ENCODE assay signal across 9 mouse cellular contexts in the genomic region with DNA sequence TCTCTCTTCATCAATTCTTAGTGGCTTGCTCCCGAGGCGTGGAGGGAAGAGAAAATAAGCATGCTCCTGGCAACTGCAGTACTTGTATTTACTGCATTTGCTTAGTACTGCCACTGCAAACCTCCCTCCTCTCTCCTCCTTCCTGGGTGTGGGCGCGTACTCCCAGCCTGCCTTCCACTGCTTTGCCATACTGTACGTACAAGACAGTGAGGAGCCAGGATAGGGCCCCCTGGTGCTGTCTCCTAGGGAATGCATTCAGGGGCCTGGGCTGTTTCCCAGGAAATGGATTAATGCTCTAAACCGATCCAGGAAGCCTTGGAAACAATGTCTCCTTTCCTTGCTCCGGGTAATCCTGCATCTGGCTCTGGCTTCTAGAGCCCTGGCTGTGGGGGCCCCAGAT. TPM values are rescaled to one million over a fixed set of nuclear protein-coding genes. Genes with fewer than 3 reads are reported as not detected.
A peak's percentile ranks its signal among the peaks of the same experiment; 100 is the strongest.
DNase-seq lines count a peak whose midpoint lies in the region; ATAC-seq and TF ChIP-seq lines count a peak whose summit lies in the region.
"Had no signal": no experiment of that assay in that cellular context is flagged by ENCODE, and none has a peak within 500 bp of the region (broad histone marks: within the 10 kb centered on the region; RNA-seq: fewer than 3 reads in every experiment).

No protein-coding gene starts in this region.

- DNase-seq in lung, postnatal 0 days (ENCODE audit: low spot score), result no peak
- no peak for DNase-seq in lung, postnatal 14 days
- no peak for DNase-seq in hindbrain, embryonic 10.5 days (ENCODE audit: low spot score)
- DNase-seq in left cerebral cortex, postnatal 14 days (ENCODE audit: low spot score in 2 of 2), result peak; percentile 86 to 89
- peak; percentile 77 to 82 for DNase-seq in right cerebral cortex, postnatal 36 days (ENCODE audit: low spot score in 2 of 2)
- DNase-seq in gastrocnemius, postnatal 36 days, result no peak
- no peak for DNase-seq in adrenal gland, postnatal 25 days
- no peak for DNase-seq in kidney, postnatal 14 days

- TF ChIP-seq EP300 in lung, postnatal 0 days (IDR thresholded peaks at IDR 0.05), result no peak

- intact Hi-C loops in left cerebral cortex, postnatal 14 days (cut with DNase I), result no loop called here
- intact Hi-C loops in gastrocnemius, postnatal 36 days (cut with DNase I), result no loop called here

- no peak overlapping the region for H3K4me3 ChIP-seq in lung, postnatal 0 days (ENCODE audit: low read depth, low read length)
- 0 out of 2 replicates have a peak overlapping the region, but pooled peaks have one; percentile 4 for H3K4me3 ChIP-seq in hindbrain, embryonic 10.5 days
- H3K4me3 ChIP-seq: limb, embryonic 13.5 days had no signal

- H3K27me3 ChIP-seq in lung, postnatal 0 days (replicated peaks; ENCODE audit: insufficient read depth, low read length), result peaks cover 33% of the 10 kb centered on the region
- H3K27me3 ChIP-seq in hindbrain, embryonic 10.5 days (ENCODE audit: insufficient read depth, poor library complexity, severe bottlenecking), result peaks cover 37% of the 10 kb centered on the region

- ATAC-seq in lung, postnatal 0 days, result no peak

- peak; percentile 32 for TF ChIP-seq CTCF in lung, postnatal 0 days (IDR thresholded peaks at IDR 0.05)

- H3K9me3 ChIP-seq in lung, postnatal 0 days (ENCODE audit: low read length), result no peaks in the 10 kb centered on the region
- no peaks in the 10 kb centered on the region for H3K9me3 ChIP-seq in hindbrain, embryonic 10.5 days
- H3K9me3 ChIP-seq: limb, embryonic 13.5 days had no signal

- no peaks in the 10 kb centered on the region for H3K4me1 ChIP-seq in lung, postnatal 0 days (ENCODE audit: insufficient read depth, low read depth, low read length)
- H3K4me1 ChIP-seq in hindbrain, embryonic 10.5 days (replicated peaks), result peaks cover 36% of the 10 kb centered on the region

- H3K9ac ChIP-seq in lung, postnatal 0 days (replicated peaks; ENCODE audit: low read depth), result no peak overlapping the region
- H3K9ac ChIP-seq: limb, embryonic 13.5 days had no signal

- 29% methylated on average over 7 of the region's 7 CpGs for WGBS in lung, postnatal 0 days
- WGBS in hindbrain, embryonic 10.5 days, result 34% methylated on average over 7 of the region's 7 CpGs

- H3K4me2 ChIP-seq in lung, postnatal 0 days (replicated peaks; ENCODE audit: low read depth, low read length), result no peak overlapping the region
- H3K4me2 ChIP-seq: limb, embryonic 13.5 days had no signal

- H3K27ac ChIP-seq in lung, postnatal 0 days (ENCODE audit: low read length), result no peak overlapping the region
- peak overlapping the region; percentile 74 for H3K27ac ChIP-seq in hindbrain, embryonic 10.5 days
- H3K27ac ChIP-seq: limb, embryonic 13.5 days had no signal

- H3K36me3 ChIP-seq in lung, postnatal 0 days (ENCODE audit: insufficient read depth, low read length), result no peaks in the 10 kb centered on the region
- no peaks in the 10 kb centered on the region for H3K36me3 ChIP-seq in hindbrain, embryonic 10.5 days
- H3K36me3 ChIP-seq: limb, embryonic 13.5 days had no signal

RNA-seq across cellular contexts. Expression of gene Brsk2, which starts 3.6 kb away (rescaled TPM):
- 0.39 and 0.88 TPM in 2 replicates for polyA plus RNA-seq in lung, postnatal 0 days (2015; fragmentation: Nextera tagmentation; extraction: Ambion mirVana)
- polyA plus RNA-seq in hindbrain, embryonic 10.5 days (2016; fragmentation: Nextera tagmentation; extraction: Ambion mirVana), result 8.7 and 14.1 TPM in 2 replicates
- 100 to 1,000 TPM; 200 to 202 TPM for total RNA-seq in left cerebral cortex, postnatal 14 days (2021)
- total RNA-seq in gastrocnemius, postnatal 36 days (2021), result under 1 TPM; 0.10 to 0.37 TPM
- total RNA-seq in adrenal gland, postnatal 25 days (2021), result 1.1 and 1.7 TPM in 2 replicates

RNA-seq across cellular contexts. Expression of gene Tollip, which starts 27.6 kb away (rescaled TPM):
- polyA plus RNA-seq in lung, postnatal 0 days (2015; fragmentation: Nextera tagmentation; extraction: Ambion mirVana), result 44.6 and 46.4 TPM in 2 replicates
- polyA plus RNA-seq in hindbrain, embryonic 10.5 days (2016; fragmentation: Nextera tagmentation; extraction: Ambion mirVana), result 60.3 and 69.0 TPM in 2 replicates
- total RNA-seq in left cerebral cortex, postnatal 14 days (2021), result 100 to 1,000 TPM; 142 to 160 TPM
- 10 to 100 TPM; 26.0 to 31.0 TPM for total RNA-seq in gastrocnemius, postnatal 36 days (2021)
- total RNA-seq in adrenal gland, postnatal 25 days (2021), result 50.6 and 53.8 TPM in 2 replicates

Comparison
In these comparisons a context has a peak if more than half of its experiments do, and no peak if none do; other contexts are left out.
1. DNase-seq: peak in left cerebral cortex, postnatal 14 days (2 of 2) and right cerebral cortex, postnatal 36 days (2 of 2); none in lung, postnatal 0 days (single experiment), lung, postnatal 14 days (single experiment), hindbrain, embryonic 10.5 days (single experiment), gastrocnemius, postnatal 36 days (0 of 2), adrenal gland, postnatal 25 days (single experiment) and kidney, postnatal 14 days (single experiment).
2. RNA of gene Brsk2, which starts 3.6 kb away (total RNA-seq): 200 to 202 TPM in left cerebral cortex, postnatal 14 days; 1.1 to 1.7 TPM in adrenal gland, postnatal 25 days and 0.10 to 0.37 TPM in gastrocnemius, postnatal 36 days; every median in the first group is over 10 times any median in the second.